Mouse (Mus musculus): ENCODE data around the gene Ltbr.

- no peak for TF ChIP-seq CTCF (IDR thresholded peaks at IDR 0.05; ENCODE audit: control insufficient read depth, insufficient read depth, low read length)
- TF ChIP-seq POLR2A (IDR thresholded peaks at IDR 0.05; ENCODE audit: borderline replicate concordance, control insufficient read depth, low read depth, low read length): no peak
Measured at GRCm38 (mm10) chr6:125352046-125352384, 38.3 kb upstream of the Ltbr start.

Data from bone marrow, adult 2 months (tissue).